Mouse (Mus musculus): ENCODE measurements around the gene Nfib. TPM values are rescaled to one million over a fixed set of nuclear protein-coding genes. Genes with fewer than 3 reads are reported as not detected.
A peak's percentile ranks its signal among the peaks of the same experiment; 100 is the strongest.

Gene Nfib
- polyA plus RNA-seq, 1 experiment from 2014 or later = 58.4 TPM

- peak overlapping the region; percentile 73 for H3K4me3 ChIP-seq
- no peak for ATAC-seq (ENCODE audit: low FRiP score)
- peaks cover 9% of the 10 kb centered on the region for H3K36me3 ChIP-seq
- peak overlapping the region; percentile 59 for H3K9ac ChIP-seq
- H3K4me1 ChIP-seq = peaks cover 24% of the 10 kb centered on the region
- no peaks in the 10 kb centered on the region for H3K27me3 ChIP-seq
- H3K4me2 ChIP-seq (replicated peaks) = peak overlapping the region; percentile 95
- WGBS = 65% methylated on average over 2 of the region's 2 CpGs
- H3K9me3 ChIP-seq (replicated peaks) = no peaks in the 10 kb centered on the region
- H3K27ac ChIP-seq = no peak overlapping the region
Measured at GRCm38 (mm10) chr4:82502611-82503010, 202.9 kb downstream of the Nfib start.

DNA sequence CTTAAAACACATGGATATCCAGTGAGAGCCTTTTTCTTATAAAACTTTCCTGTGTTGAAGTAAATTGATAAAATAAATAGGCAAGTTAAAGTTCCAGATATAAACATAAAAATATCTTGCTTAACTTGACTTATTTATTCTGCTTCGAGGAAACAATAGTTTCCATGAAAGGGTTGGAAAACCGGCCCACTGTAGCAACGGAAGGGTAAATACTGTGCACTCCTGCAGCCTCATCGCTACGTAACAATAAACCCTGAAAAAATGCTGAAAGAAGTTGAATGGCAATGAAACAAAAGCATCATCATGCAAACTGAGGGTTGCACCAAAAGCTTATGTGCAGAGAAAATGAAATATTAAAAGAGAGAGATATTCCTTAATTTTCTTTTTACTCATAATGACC is 203.5 kb downstream of the Nfib start:
- ATAC-seq (ENCODE audit: low FRiP score) = no peak
- Histone ChIP-seq H3K36me3 (peaks cover 15% of the 10 kb centered on the region), H3K27ac (no peak overlapping the region), H3K4me3 (peak overlapping the region; percentile 30), H3K4me2 (replicated peaks) (peak overlapping the region; percentile 95), H3K4me1 (peaks cover 22% of the 10 kb centered on the region), H3K9me3 (replicated peaks) (no peaks in the 10 kb centered on the region), H3K9ac (peak overlapping the region; percentile 46; the same call in 1 of the 2 replicates), H3K27me3 (no peaks in the 10 kb centered on the region)
- WGBS = 44% methylated on average over 5 of the region's 5 CpGs

- Histone ChIP-seq H3K9me3 (replicated peaks) (no peaks in the 10 kb centered on the region), H3K4me1 (peaks cover 22% of the 10 kb centered on the region), H3K4me2 (replicated peaks) (peak overlapping the region; percentile 95), H3K9ac (peak overlapping the region; percentile 46; the same call in 1 of the 2 replicates), H3K4me3 (peak overlapping the region; percentile 9), H3K36me3 (peaks cover 20% of the 10 kb centered on the region), H3K27ac (peak overlapping the region; percentile 9; the same call in 1 of the 2 replicates), H3K27me3 (no peaks in the 10 kb centered on the region)
- ATAC-seq (ENCODE audit: low FRiP score) = no peak
- 61% methylated on average over 5 of the region's 5 CpGs for WGBS
Measured at GRCm38 (mm10) chr4:82500578-82501098, 204.9 kb downstream of the Nfib start.

- Histone ChIP-seq H3K9ac (peak overlapping the region; percentile 46), H3K4me1 (peaks cover 22% of the 10 kb centered on the region)
Measured at GRCm38 (mm10) chr4:82499725-82500577, 205.6 kb downstream of the Nfib start.

DNA sequence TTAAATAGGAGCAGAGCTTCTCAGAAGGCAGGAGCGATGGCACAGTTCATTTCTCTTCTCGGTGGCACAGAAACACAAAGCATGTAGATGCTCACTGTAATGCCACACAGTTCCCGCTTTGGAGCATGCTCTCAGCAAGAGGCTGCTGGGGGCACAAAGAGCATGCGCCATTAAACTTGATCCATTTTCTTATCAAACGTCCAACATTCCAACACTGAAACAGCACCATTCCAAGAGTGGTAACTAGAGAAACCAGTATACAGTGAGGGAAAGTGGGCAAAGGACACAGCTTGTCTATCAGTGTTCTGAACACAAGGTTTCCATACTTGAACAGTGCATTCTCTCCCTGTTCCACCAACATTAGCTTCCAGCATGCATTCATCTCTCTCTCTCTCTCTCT is 206.3 kb downstream of the Nfib start:
- peak overlapping the region; percentile 36; the same call in 1 of the 2 replicates for H3K27ac ChIP-seq
- no peaks in the 10 kb centered on the region for H3K27me3 ChIP-seq
- H3K9ac ChIP-seq = no peak overlapping the region
- peaks cover 21% of the 10 kb centered on the region for H3K4me1 ChIP-seq
- peaks cover 20% of the 10 kb centered on the region for H3K36me3 ChIP-seq
- no peak for ATAC-seq (ENCODE audit: low FRiP score)
- H3K9me3 ChIP-seq (replicated peaks) = no peaks in the 10 kb centered on the region
- H3K4me3 ChIP-seq = no peak overlapping the region
- H3K4me2 ChIP-seq (replicated peaks) = peak overlapping the region; percentile 95
- 59% methylated on average over 5 of the region's 5 CpGs for WGBS

More at GRCm38 (mm10) chr4:82499725-82500577, 205.6 kb downstream of the Nfib start:
- Histone ChIP-seq H3K9me3 (replicated peaks) (no peaks in the 10 kb centered on the region), H3K27me3 (no peaks in the 10 kb centered on the region), H3K4me3 (peak overlapping the region; percentile 9), H3K36me3 (peaks cover 20% of the 10 kb centered on the region), H3K4me2 (replicated peaks) (peak overlapping the region; percentile 95), H3K27ac (peak overlapping the region; percentile 36; the same call in 1 of the 2 replicates)
- WGBS = 56% methylated on average over 9 of the region's 9 CpGs
- ATAC-seq (ENCODE audit: low FRiP score) = no peak

DNA sequence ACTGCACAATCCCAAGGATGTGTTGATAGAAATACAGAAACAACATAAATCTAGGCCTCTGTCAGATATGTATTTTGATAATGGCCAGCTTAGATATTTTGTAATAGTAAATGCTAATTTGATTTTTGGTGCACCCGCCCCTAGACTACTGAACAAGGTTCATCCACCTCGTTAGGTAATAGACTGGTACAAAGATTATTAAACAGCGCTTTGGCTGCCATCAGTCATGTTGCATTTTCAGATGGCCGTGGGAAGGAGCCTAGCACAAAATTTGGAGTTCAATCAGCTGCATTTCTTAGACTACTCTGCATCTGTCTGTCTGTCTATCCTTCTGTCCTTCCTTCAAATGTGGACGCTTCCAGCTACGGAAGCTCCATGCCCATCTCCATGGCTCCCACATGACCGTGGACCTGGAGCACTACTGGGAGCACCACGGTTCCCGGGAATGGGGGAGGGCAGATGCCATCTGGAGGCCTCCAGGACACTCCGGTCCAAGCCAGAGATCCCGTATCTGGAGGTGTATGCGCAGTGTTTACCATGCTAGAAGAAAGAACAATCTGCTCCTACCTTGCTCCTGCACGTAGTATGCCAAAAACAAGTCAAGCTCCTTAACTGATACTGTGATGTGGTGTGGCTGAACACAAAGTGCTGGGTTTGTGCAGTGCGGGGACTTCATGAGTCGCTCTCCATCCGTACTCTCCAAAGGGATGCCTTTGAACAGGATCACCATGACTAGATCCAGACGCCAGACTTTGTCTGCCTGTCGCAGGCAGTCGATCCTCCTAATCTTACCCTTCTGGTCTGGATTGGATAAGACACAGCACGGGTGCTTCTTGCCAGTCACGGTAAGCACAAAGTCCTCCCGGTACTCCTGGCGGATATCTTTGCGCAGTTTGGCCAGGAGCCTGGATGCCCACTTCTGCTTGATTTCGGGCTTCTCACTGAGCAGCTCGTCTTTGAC is 207.6 kb downstream of the Nfib start:
- 91% methylated on average over 26 of the region's 26 CpGs for WGBS
- Histone ChIP-seq H3K27ac (no peak overlapping the region), H3K4me1 (peaks cover 25% of the 10 kb centered on the region), H3K27me3 (no peaks in the 10 kb centered on the region), H3K9me3 (replicated peaks) (no peaks in the 10 kb centered on the region), H3K4me3 (no peak overlapping the region), H3K9ac (no peak overlapping the region), H3K36me3 (peaks cover 20% of the 10 kb centered on the region), H3K4me2 (replicated peaks) (no peak overlapping the region)
- no peak; the same call in 1 of the 2 replicates for ATAC-seq (ENCODE audit: low FRiP score)

GRCm38 (mm10) chr4:82497141-82497566 is 208.4 kb downstream of the Nfib start:
- H3K27ac ChIP-seq = no peak overlapping the region
- no peak overlapping the region for H3K9ac ChIP-seq

GRCm38 (mm10) chr4:82496383-82496782 is 209.2 kb downstream of the Nfib start:
- ATAC-seq (ENCODE audit: low FRiP score) = no peak
- no peak overlapping the region for H3K9ac ChIP-seq
- H3K27ac ChIP-seq = no peak overlapping the region
- WGBS = 84% methylated on average over 5 of the region's 5 CpGs
- H3K4me1 ChIP-seq = peaks cover 25% of the 10 kb centered on the region
- no peaks in the 10 kb centered on the region for H3K9me3 ChIP-seq (replicated peaks)
- no peak overlapping the region for H3K4me3 ChIP-seq
- H3K27me3 ChIP-seq = no peaks in the 10 kb centered on the region; the same call in 1 of the 2 replicates
- H3K4me2 ChIP-seq (replicated peaks) = no peak overlapping the region
- H3K36me3 ChIP-seq = peaks cover 20% of the 10 kb centered on the region

More at GRCm38 (mm10) chr4:82497141-82497566, 208.4 kb downstream of the Nfib start:
- peaks cover 25% of the 10 kb centered on the region for H3K4me1 ChIP-seq
- H3K4me3 ChIP-seq = no peak overlapping the region
- H3K36me3 ChIP-seq = peaks cover 20% of the 10 kb centered on the region
- no peak overlapping the region for H3K4me2 ChIP-seq (replicated peaks)
- WGBS = 93% methylated on average over 8 of the region's 8 CpGs
- no peaks in the 10 kb centered on the region for H3K9me3 ChIP-seq (replicated peaks)
- no peak for ATAC-seq (ENCODE audit: low FRiP score)
- no peaks in the 10 kb centered on the region for H3K27me3 ChIP-seq

DNA sequence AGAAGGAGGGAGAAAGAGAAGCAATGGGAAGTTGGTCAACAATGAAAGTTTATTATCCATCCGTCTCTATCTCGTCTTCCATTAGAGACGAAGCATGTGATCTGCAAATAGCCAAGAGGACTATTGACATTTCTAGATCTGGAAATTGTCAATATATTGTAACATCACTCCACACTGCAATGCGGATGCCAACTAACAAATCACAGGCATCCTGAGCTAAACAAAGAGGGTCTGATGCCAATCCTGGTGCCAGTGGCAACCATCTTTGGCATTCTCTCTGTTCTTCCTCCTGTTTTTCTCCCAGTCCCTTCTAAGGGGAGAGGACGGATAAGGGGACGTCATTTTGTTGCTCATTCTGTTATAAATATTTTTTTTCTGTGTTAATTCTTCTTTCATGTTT is 209.9 kb downstream of the Nfib start:
- no peak overlapping the region for H3K27ac ChIP-seq
- no peak for ATAC-seq (ENCODE audit: low FRiP score)
- H3K9me3 ChIP-seq (replicated peaks) = no peaks in the 10 kb centered on the region
- no peaks in the 10 kb centered on the region; the same call in 1 of the 2 replicates for H3K27me3 ChIP-seq
- H3K4me1 ChIP-seq = peaks cover 20% of the 10 kb centered on the region
- peaks cover 20% of the 10 kb centered on the region for H3K36me3 ChIP-seq
- 92% methylated on average over 6 of the region's 6 CpGs for WGBS
- H3K9ac ChIP-seq = no peak overlapping the region
- H3K4me2 ChIP-seq (replicated peaks) = 0 out of 2 replicates have a peak overlapping the region, but pooled peaks have one; percentile 6
- no peak overlapping the region for H3K4me3 ChIP-seq

DNA sequence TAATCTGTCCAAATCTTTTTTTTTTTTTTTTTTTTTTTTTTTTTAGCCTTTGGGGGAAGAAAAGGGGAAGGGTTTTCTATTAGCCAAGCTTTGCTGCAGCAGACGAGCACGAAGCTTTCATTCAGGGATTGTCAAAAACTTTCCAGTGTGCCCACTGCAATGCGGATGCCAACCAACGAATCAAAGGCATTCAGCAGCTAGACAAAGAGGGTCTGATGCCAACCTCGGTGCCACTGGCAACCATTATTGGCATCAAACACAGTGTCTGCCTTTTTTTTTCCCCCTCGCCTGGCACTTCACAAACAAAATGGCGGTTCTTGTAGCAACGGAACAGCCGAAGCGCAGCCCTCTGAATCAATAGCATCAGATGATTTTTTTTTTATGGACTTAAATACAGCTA is 210.7 kb downstream of the Nfib start:
- Histone ChIP-seq H3K9ac (no peak overlapping the region), H3K27me3 (no peaks in the 10 kb centered on the region; the same call in 1 of the 2 replicates), H3K9me3 (replicated peaks) (no peaks in the 10 kb centered on the region), H3K4me2 (replicated peaks) (no peak overlapping the region), H3K36me3 (peaks cover 20% of the 10 kb centered on the region), H3K4me3 (no peak overlapping the region), H3K27ac (no peak overlapping the region), H3K4me1 (peaks cover 18% of the 10 kb centered on the region)
- no peak for ATAC-seq (ENCODE audit: low FRiP score)
- 76% methylated on average over 10 of the region's 10 CpGs for WGBS

- Histone ChIP-seq H3K27me3 (no peaks in the 10 kb centered on the region; the same call in 1 of the 2 replicates), H3K4me2 (replicated peaks) (peak overlapping the region; percentile 19; the same call in 1 of the 2 replicates), H3K4me3 (no peak overlapping the region), H3K9ac (no peak overlapping the region), H3K27ac (no peak overlapping the region), H3K36me3 (peaks cover 20% of the 10 kb centered on the region), H3K4me1 (peaks cover 15% of the 10 kb centered on the region), H3K9me3 (replicated peaks) (no peaks in the 10 kb centered on the region)
- ATAC-seq (ENCODE audit: low FRiP score) = no peak
- WGBS = 76% methylated on average over 3 of the region's 3 CpGs
Measured at GRCm38 (mm10) chr4:82494424-82494823, 211.1 kb downstream of the Nfib start.
